Mouse (Mus musculus): ENCODE results near the gene Csrp3. TPM values are rescaled to one million over a fixed set of nuclear protein-coding genes. Genes with fewer than 3 reads are reported as not detected.
A peak's percentile ranks its signal among the peaks of the same experiment; 100 is the strongest.

The Csrp3 gene
- total and polyA plus RNA-seq, 3 experiments: 0.17 to 0.81 TPM; not detected in 1

DNA sequence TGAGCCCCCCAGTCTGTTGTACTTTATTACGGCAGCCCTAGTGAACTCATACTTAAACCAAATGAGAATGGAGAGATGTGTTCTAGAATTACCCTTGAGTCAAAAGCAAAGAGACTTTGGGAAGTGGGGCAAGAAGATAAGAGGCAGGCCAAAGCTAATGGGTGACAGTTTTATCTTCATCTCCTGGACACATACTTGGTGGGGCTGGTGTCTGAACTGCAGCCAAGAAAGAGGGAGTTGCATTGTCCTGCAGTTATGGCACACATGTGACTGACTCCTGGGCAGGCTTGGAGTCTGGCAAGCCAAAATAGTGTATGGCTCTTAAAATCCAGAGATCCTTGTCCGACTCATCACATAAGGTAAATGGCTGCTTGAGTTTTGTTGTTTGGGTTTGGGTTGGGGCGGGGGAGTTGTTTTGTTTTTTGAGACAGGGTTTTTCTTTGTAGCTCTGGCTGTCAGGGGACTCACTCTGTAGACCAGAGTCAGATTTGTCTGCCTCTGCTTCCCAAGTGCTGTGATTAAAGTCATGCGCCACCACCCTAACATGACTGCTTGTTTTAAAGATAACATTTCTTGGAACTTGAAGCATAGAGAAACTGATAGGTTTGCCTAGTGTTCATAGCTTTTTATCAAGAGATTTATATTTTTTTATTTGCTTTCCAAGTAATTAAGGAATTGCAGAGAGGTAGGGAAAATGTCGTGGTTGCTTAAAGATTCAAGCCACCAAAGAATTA, 18.5 kb downstream of the Csrp3 start (continued):
- TF ChIP-seq MAX (IDR thresholded peaks at IDR 0.05; ENCODE audit: low read length) (0 out of 2 replicates have a peak, but pooled peaks have one; percentile 5), NELFE (IDR thresholded peaks at IDR 0.05; ENCODE audit: low read depth, low read length) (no peak), CHD1 (IDR thresholded peaks at IDR 0.05; ENCODE audit: low read depth, low read length) (no peak), CTCF (IDR thresholded peaks at IDR 0.05 in 2 of 3, conservative IDR thresholded peaks at IDR 0.05 in 1 of 3; ENCODE audit: control insufficient read depth in 1 of 3, insufficient read depth in 1 of 3, low read depth in 2 of 3, low read length in 3 of 3, poor library complexity in 1 of 3, severe bottlenecking in 1 of 3) (no peak), E2F4 (IDR thresholded peaks at IDR 0.05; ENCODE audit: borderline replicate concordance, low read depth, low read length) (no peak), ZNF384 (IDR thresholded peaks at IDR 0.05; ENCODE audit: low read depth, low read length) (no peak), NRF1 (IDR thresholded peaks at IDR 0.05; ENCODE audit: insufficient read depth, low read depth, low read length, poor library complexity, severe bottlenecking) (no peak), SIN3A (IDR thresholded peaks at IDR 0.05; ENCODE audit: low read length) (0 out of 2 replicates have a peak, but pooled peaks have one; percentile 10), MAZ (IDR thresholded peaks at IDR 0.05; ENCODE audit: low read depth, low read length) (no peak), USF1 (IDR thresholded peaks at IDR 0.05; ENCODE audit: low read depth, low read length) (no peak), UBTF (IDR thresholded peaks at IDR 0.05; ENCODE audit: borderline replicate concordance, insufficient read depth, low read depth, low read length) (no peak), GATA1 (IDR thresholded peaks at IDR 0.05; ENCODE audit: low read depth, low read length) (peak; percentile 61), ZC3H11A (IDR thresholded peaks at IDR 0.05; ENCODE audit: low read depth, low read length) (no peak), ELF1 (IDR thresholded peaks at IDR 0.05; ENCODE audit: low read depth, low read length) (no peak), EP300 (IDR thresholded peaks at IDR 0.05; ENCODE audit: low read depth in 1 of 2, low read length in 2 of 2) (peak in 1 of 2 experiments; percentile 64; a peak in 3 of 4 replicates)

DNA sequence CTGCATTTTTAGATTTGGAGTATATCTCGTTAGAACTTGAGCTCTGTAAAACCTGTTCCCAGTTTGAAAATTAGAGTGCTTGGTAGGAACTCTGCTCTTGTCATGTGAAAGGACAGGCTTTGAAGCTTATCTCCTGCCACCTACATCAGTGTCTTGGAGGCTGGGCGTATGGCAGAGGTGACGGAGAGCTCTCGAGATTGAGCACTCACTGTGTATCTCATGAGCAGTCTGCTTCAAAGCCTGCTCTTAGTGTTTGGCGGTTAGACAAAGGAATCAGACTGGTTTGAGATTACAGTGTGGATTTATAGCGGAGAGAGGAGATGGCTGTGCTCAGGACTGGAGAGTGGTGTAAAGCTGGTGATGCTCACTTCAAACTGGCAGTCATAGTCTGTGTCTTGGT, 22.7 kb downstream of the Csrp3 start:
- no peak overlapping the region for H3K4me3 ChIP-seq (ENCODE audit: control insufficient read depth in 1 of 2, insufficient read depth in 1 of 2, low read depth in 2 of 2, low read length in 2 of 2)
- no peaks in the 10 kb centered on the region for H3K9me3 ChIP-seq (replicated peaks; ENCODE audit: insufficient read depth, low read length)
- no peak for TF ChIP-seq GABPA (IDR thresholded peaks at IDR 0.05; ENCODE audit: low read depth, low read length)
- no peak overlapping the region for H3K9ac ChIP-seq (ENCODE audit: control insufficient read depth, low read depth, low read length, poor library complexity, severe bottlenecking)
- DNase-seq (ENCODE audit: low read depth, low spot score): no peak
- H3K27me3 ChIP-seq (ENCODE audit: control insufficient read depth in 1 of 2, insufficient read depth in 2 of 2, low read length in 2 of 2): no peaks in the 10 kb centered on the region
- peaks cover 5 to 7% of the 10 kb centered on the region in 2 experiments for H3K4me1 ChIP-seq (ENCODE audit: control insufficient read depth in 1 of 2, insufficient read depth in 2 of 2, low read length in 2 of 2)
- H3K36me3 ChIP-seq (ENCODE audit: control insufficient read depth in 1 of 2, insufficient read depth in 2 of 2, low read length in 2 of 2): peaks cover 16% of the 10 kb centered on the region in 2 experiments
- H3K79me2 ChIP-seq (ENCODE audit: control insufficient read depth, insufficient read depth, low read length, poor library complexity): no peaks in the 10 kb centered on the region
- H3K27ac ChIP-seq (ENCODE audit: control insufficient read depth, low read depth, low read length): no peak overlapping the region

DNA sequence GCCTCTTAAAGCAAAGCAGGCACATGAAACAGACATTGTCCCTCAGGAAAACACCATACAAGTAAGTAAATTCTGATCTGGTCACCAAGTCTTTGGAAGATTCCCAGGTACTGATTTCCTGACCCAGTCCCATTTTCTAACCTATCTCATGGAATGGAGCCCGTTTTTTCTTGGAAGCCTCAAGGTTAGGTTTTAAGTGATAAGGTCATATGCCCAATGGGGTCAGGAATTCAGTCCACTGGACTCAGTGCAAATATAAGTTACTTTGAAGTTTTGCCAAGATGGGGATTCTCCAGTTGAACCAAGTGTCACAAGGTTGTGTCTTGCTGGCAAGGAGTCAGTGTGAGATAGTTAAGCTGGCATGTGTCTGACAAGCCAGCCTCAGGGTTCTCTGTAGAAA, 23.2 kb downstream of the Csrp3 start:
- H3K79me2 ChIP-seq (ENCODE audit: control insufficient read depth, insufficient read depth, low read length, poor library complexity): no peaks in the 10 kb centered on the region
- no peaks in the 10 kb centered on the region for H3K9me3 ChIP-seq (replicated peaks; ENCODE audit: insufficient read depth, low read length)
- H3K9ac ChIP-seq (ENCODE audit: control insufficient read depth, low read depth, low read length, poor library complexity, severe bottlenecking): no peak overlapping the region
- no peaks in the 10 kb centered on the region for H3K27me3 ChIP-seq (ENCODE audit: control insufficient read depth in 1 of 2, insufficient read depth in 2 of 2, low read length in 2 of 2)
- peaks cover 12 to 17% of the 10 kb centered on the region in 2 experiments for H3K36me3 ChIP-seq (ENCODE audit: control insufficient read depth in 1 of 2, insufficient read depth in 2 of 2, low read length in 2 of 2)
- H3K4me1 ChIP-seq (ENCODE audit: control insufficient read depth in 1 of 2, insufficient read depth in 2 of 2, low read length in 2 of 2): peaks cover 5 to 7% of the 10 kb centered on the region in 2 experiments
- no peak overlapping the region for H3K4me3 ChIP-seq (ENCODE audit: control insufficient read depth in 1 of 2, insufficient read depth in 1 of 2, low read depth in 2 of 2, low read length in 2 of 2)
- TF ChIP-seq USF1 (IDR thresholded peaks at IDR 0.05; ENCODE audit: low read depth, low read length) (no peak), POLR2AphosphoS2 (IDR thresholded peaks at IDR 0.05; ENCODE audit: low read length) (no peak), USF2 (IDR thresholded peaks at IDR 0.05; ENCODE audit: borderline replicate concordance in 1 of 2, insufficient read depth in 1 of 2, low read depth in 1 of 2, low read length in 2 of 2) (no peak), MAZ (IDR thresholded peaks at IDR 0.05; ENCODE audit: low read depth, low read length) (no peak), SIN3A (IDR thresholded peaks at IDR 0.05; ENCODE audit: low read length) (no peak), MYC (IDR thresholded peaks at IDR 0.05; ENCODE audit: low read depth, low read length) (no peak), KAT2A (conservative IDR thresholded peaks at IDR 0.05; ENCODE audit: low read depth, low read length) (no peak), GABPA (IDR thresholded peaks at IDR 0.05; ENCODE audit: low read depth, low read length) (no peak), ELF1 (IDR thresholded peaks at IDR 0.05; ENCODE audit: low read depth, low read length) (no peak)
- no peak for DNase-seq (ENCODE audit: low read depth, low spot score)
- no peak overlapping the region for H3K27ac ChIP-seq (ENCODE audit: control insufficient read depth, low read depth, low read length)
